Mouse (Mus musculus): ENCODE measurements around the gene Ttc36.

GRCm38 (mm10) chr9:44847446-44847845 lies 44.6 kb upstream of the Ttc36 start:
- TF ChIP-seq EP300 (IDR thresholded peaks at IDR 0.05; ENCODE audit: insufficient read depth, low read depth, low read length) (no peak), CTCF (IDR thresholded peaks at IDR 0.05; ENCODE audit: low read depth, low read length) (no peak), POLR2A (IDR thresholded peaks at IDR 0.05; ENCODE audit: insufficient read depth, low read length) (no peak)

All from ES-Bruce4 (cell line).